Mouse (Mus musculus) midbrain, postnatal 0 days (tissue): ENCODE results near the gene Ift46. TPM values are rescaled to one million over a fixed set of nuclear protein-coding genes. Genes with fewer than 3 reads are reported as not detected.

Experiments used
- ATAC-seq: fragments of 200-750 bp; cut with Nextera tagmentation; 2 replicates; pipeline ENCODE4 v1.8.0; 2017; ENCODE audit warnings: moderate number of reproducible peaks, mild to moderate bottlenecking, moderate TSS enrichment, moderate library complexity; ENCODE audit not compliant: low FRiP score
- DNase-seq: peaks from one replicate; pipeline ENCODE4 v3.0.0-alpha.2; 2015; ENCODE audit warnings: low spot score
- H3K27ac ChIP-seq: fragments of 300-500 bp; sonication (generic); 2 replicates; pipeline ENCODE4 v1.5.1; 2014; ENCODE audit warnings: low read depth, mild to moderate bottlenecking, low read length, mixed read lengths
- H3K27me3 ChIP-seq: fragments of 300-500 bp; sonication (generic); 2 replicates; pipeline ENCODE4 v1.6.1; 2014; ENCODE audit warnings: low read length, control low read depth, mixed read lengths; ENCODE audit not compliant: insufficient read depth
- H3K36me3 ChIP-seq: fragments of 300-500 bp; sonication (generic); 2 replicates; pipeline ENCODE4 v1.6.1; 2014; ENCODE audit warnings: low read length, control low read depth, mixed read lengths; ENCODE audit not compliant: insufficient read depth
- H3K4me1 ChIP-seq: fragments of 300-500 bp; sonication (generic); 2 replicates; pipeline ENCODE4 v1.6.1; 2014; ENCODE audit warnings: mild to moderate bottlenecking, control low read depth, antibody characterized with exemption, low read length, mixed read lengths; ENCODE audit not compliant: insufficient read depth
- H3K4me2 ChIP-seq: fragments of 300-500 bp; sonication (generic); 2 replicates; pipeline ENCODE4 v1.6.1; 2014; ENCODE audit warnings: low read depth, mild to moderate bottlenecking, low read length, mixed read lengths; ENCODE audit not compliant: poor library complexity, severe bottlenecking
- H3K4me3 ChIP-seq: fragments of 300-500 bp; sonication (generic); 2 replicates; pipeline ENCODE4 v1.5.1; 2014; ENCODE audit warnings: low read depth, mild to moderate bottlenecking, low read length, moderate library complexity
- H3K9ac ChIP-seq: fragments of 300-500 bp; sonication (generic); replicated peaks from 2 replicates; pipeline ENCODE4 v1.6.1; 2014; ENCODE audit warnings: mild to moderate bottlenecking, low read length, moderate library complexity, mixed read lengths; ENCODE audit not compliant: poor library complexity, severe bottlenecking
- H3K9me3 ChIP-seq: fragments of 300-500 bp; sonication (generic); 2 replicates; pipeline ENCODE4 v1.6.1; 2016; ENCODE audit warnings: low read length, control low read depth
- CTCF ChIP-seq: IDR thresholded peaks from 2 replicates; pipeline ENCODE4 v1.5.1; 2016; ENCODE audit warnings: antibody characterized with exemption, mild to moderate bottlenecking
- WGBS: fragments of 180-500 bp; shearing (Covaris S2); extraction: QIAGEN DNeasy Blood & Tissue Kit; methylation state at CpG from one replicate; pipeline ENCODE4 v1.1.7; 2014; 5-methylcytosine and 5-hydroxymethylcytosine counted together
- polyA plus RNA-seq: library from polyadenylated mRNA; unstranded; fragments of >200 nt; fragmentation: Nextera tagmentation; extraction: Ambion mirVana; gene quantifications from 2 replicates; pipeline ENCODE4 v1.2.1, GENCODE M21; 2015
- total RNA-seq: library from RNA; depleted of rRNA; stranded (reverse); fragments of >200 nt; gene quantifications from 2 replicates; pipeline ENCODE4 v1.2.3, GENCODE M21; 2014

Ift46 gene
- total and polyA plus RNA-seq, 2 experiments from 2014 or later: 72.1 to 170 TPM

DNA sequence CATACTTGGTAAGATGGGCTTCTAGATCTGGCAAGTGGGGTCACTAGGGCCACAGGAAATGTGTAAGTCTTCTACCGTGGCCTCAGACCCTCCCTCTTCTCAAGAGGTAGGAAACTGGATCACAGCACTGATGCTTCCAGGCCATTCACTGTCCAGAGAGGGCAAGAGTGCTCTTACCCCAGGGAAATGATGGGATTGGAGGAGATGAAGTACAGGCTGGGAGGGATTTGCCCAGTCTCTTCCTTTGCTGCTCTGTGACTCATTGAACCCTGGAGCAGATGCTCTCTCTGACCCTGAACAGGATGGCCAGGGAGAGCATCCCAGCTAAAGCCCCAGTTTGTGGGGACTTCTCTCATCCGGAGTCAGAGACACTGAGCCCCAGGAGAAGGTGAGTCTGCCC is 43.0 kb upstream of the Ift46 start:
- no peak for TF ChIP-seq CTCF
- H3K4me1 ChIP-seq: peaks cover 23% of the 10 kb centered on the region
- ATAC-seq (no peak), DNase-seq (no peak)
- no peaks in the 10 kb centered on the region for H3K9me3 ChIP-seq
- WGBS: 49% methylated on average over 2 of the region's 2 CpGs
- H3K27ac ChIP-seq: peak overlapping the region; percentile 6; the same call in 1 of the 2 replicates
- H3K36me3 ChIP-seq: no peaks in the 10 kb centered on the region
- H3K4me3 ChIP-seq: no peak overlapping the region
- H3K27me3 ChIP-seq: no peaks in the 10 kb centered on the region
- H3K4me2 ChIP-seq: no peak overlapping the region
- no peak overlapping the region for H3K9ac ChIP-seq

DNA sequence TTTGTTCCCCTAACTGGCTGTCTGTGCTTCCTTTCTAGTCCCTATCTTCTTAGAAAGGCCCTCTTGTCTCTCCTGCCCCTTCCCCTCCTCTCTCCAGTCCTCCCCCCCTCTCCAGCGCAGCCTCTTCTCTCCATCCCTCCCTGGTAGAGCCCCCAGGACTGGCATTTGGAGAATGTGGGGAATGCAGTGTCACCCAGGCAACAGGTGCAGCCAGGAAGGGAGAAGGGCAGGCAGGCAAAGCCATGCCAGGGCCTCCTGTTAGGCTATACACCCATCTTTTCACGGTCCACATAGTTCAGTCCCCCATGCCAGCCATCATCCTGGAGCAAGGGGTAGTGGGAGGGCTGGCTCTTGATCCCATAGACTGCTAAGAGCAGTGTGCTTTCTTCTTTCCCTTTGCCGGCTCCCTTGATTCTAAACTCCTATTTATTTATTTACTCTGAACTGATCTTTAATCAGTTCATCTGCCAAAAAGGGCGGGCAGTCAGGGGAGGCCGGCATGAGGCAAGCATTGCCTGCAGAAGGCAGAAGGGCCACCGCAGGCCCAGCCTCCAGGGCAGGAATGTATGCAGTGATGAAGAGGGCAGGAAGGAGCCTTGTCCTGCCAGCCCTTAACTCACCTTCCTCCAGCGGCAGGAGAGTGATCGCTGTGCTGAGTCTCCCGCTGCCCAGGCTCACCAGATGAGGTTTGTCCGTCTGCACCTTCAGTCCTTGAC is 41.1 kb upstream of the Ift46 start:
- H3K4me1 ChIP-seq: peaks cover 15% of the 10 kb centered on the region

DNA sequence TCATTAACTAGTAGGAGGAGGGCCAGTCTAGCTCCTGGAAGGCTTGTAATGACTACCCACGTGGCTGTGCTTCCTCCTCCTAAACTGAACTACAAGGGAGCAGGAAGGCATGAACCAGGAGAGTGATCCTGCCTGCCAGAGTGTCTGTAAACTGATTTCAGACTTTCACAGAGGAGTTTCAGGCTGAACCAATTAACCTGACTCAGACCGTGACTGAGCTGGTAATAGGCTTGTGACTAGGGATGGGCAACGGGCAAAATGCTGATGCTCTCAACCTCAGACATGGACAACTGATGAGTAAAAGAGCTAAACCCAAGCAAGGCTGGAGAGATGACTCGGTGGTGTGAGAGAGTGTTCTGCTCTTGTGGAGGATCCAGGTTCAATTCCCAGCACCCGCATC is 40.3 kb upstream of the Ift46 start:
- peaks cover 9% of the 10 kb centered on the region for H3K4me1 ChIP-seq
- no peak for TF ChIP-seq CTCF
- DNase-seq: no peak
- no peak overlapping the region for H3K9ac ChIP-seq
- no peaks in the 10 kb centered on the region for H3K27me3 ChIP-seq
- no peak overlapping the region for H3K27ac ChIP-seq
- H3K36me3 ChIP-seq: no peaks in the 10 kb centered on the region
- no peaks in the 10 kb centered on the region for H3K9me3 ChIP-seq
- H3K4me3 ChIP-seq: no peak overlapping the region
- WGBS: 46% methylated on average over 5 of the region's 5 CpGs
- no peak for ATAC-seq
- no peak overlapping the region for H3K4me2 ChIP-seq

More for the DNA sequence above, 41.1 kb upstream of the Ift46 start:
- Histone ChIP-seq H3K4me2 (no peak overlapping the region), H3K4me3 (no peak overlapping the region), H3K27me3 (no peaks in the 10 kb centered on the region), H3K9ac (no peak overlapping the region), H3K9me3 (no peaks in the 10 kb centered on the region), H3K36me3 (no peaks in the 10 kb centered on the region), H3K27ac (no peak overlapping the region)
- WGBS: 39% methylated on average over 10 of the region's 10 CpGs
- no peak for ATAC-seq
- no peak for DNase-seq
- TF ChIP-seq CTCF: no peak

DNA sequence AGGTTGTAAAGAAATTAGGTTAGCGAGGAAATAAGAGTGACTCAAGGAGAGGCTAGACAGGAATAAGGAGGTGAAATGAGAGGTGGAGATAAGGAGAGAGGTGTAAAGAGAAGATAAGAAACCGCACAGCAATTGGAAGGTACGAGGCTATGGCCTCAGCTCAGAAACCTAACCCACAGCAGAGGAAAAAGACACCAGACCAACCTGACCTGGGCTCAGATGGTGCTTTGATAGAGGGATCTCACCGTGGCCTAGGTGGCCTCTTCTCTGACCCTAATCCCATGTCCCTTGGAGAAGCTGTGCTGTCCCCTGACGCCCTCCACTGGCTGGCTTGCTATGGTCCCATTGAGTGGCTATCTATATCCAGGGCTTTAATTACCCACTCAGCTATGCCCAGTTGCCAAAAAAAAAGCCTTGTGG is 35.6 kb upstream of the Ift46 start:
- Histone ChIP-seq H3K27ac (no peak overlapping the region), H3K9ac (no peak overlapping the region), H3K36me3 (no peaks in the 10 kb centered on the region), H3K4me3 (no peak overlapping the region), H3K4me2 (no peak overlapping the region), H3K27me3 (peaks cover 3% of the 10 kb centered on the region; the same call in 1 of the 2 replicates), H3K9me3 (no peaks in the 10 kb centered on the region), H3K4me1 (peaks cover 4% of the 10 kb centered on the region; the same call in 1 of the 2 replicates)
- no peak for ATAC-seq
- no peak for DNase-seq
- WGBS: 77% methylated on average over 5 of the region's 5 CpGs
- no peak for TF ChIP-seq CTCF

DNA sequence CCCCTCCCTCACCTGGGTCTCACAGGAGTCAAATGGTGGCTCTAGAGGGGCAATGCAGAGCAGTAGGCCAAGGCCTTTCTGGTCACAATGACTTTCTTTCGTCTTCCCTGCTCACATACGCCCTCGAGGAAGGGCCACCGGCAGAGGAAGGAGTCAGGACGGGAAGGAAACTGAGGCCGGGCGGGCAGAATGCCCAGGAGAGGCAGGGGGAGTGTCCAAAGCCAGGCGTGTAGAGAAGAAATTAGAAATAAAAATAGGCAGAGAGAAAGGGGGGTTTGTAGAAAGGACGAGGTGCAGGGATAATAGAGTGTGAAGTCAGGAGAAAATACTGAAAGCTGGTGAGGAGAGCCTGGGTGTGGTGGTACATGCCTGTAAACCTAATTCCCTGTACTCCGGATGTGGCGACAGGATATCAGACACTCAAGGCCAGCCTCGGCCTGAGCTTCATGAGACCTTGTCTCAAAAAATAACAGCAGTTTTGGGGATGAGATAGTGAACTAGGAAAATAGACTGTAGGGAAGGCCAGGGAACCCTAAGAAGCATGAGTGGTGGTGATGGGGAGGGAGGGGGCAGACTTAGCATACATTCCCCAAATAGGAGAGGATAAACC is 34.7 kb upstream of the Ift46 start:
- H3K4me1 ChIP-seq: peaks cover 4% of the 10 kb centered on the region; the same call in 1 of the 2 replicates
- no peak for DNase-seq
- peak overlapping the region; percentile 99 for H3K4me2 ChIP-seq
- TF ChIP-seq CTCF: no peak
- no peaks in the 10 kb centered on the region for H3K36me3 ChIP-seq
- WGBS: 61% methylated on average over 12 of the region's 12 CpGs
- ATAC-seq: no peak
- peaks cover 3% of the 10 kb centered on the region; the same call in 1 of the 2 replicates for H3K27me3 ChIP-seq
- H3K27ac ChIP-seq: peak overlapping the region; percentile 44
- no peak overlapping the region for H3K9ac ChIP-seq
- H3K4me3 ChIP-seq: peak overlapping the region; percentile 61; the same call in 1 of the 2 replicates
- H3K9me3 ChIP-seq: no peaks in the 10 kb centered on the region
